Mouse (Mus musculus) bone marrow macrophage, adult 2 months (primary cell): ENCODE results near the gene Twsg1. TPM values are rescaled to one million over a fixed set of nuclear protein-coding genes. Genes with fewer than 3 reads are reported as not detected.
"Not testable (repeated sequence)": the region's sequence is repeated elsewhere in the genome, so short reads cannot be mapped to it uniquely, and the experiment has no call there.

Source experiments
- H3K27ac ChIP-seq: 2 replicates; pipeline ENCODE4 v1.5.1; 2012; ENCODE audit warnings: low read depth, low read length; ENCODE audit not compliant: insufficient read depth
- H3K4me1 ChIP-seq: 2 replicates; pipeline ENCODE4 v1.6.1; 2012; ENCODE audit warnings: low read length; ENCODE audit not compliant: control insufficient read depth, insufficient read depth
- H3K4me3 ChIP-seq: 2 replicates; pipeline ENCODE4 v1.5.1; 2012; ENCODE audit warnings: mild to moderate bottlenecking, low read length, moderate library complexity; ENCODE audit not compliant: insufficient read depth
- CTCF ChIP-seq: IDR thresholded peaks from 2 replicates; pipeline ENCODE4 v1.5.1; 2012; ENCODE audit warnings: low read depth, mild to moderate bottlenecking, low read length, moderate library complexity
- POLR2A ChIP-seq: IDR thresholded peaks from 2 replicates; pipeline ENCODE4 v1.6.1; 2012; ENCODE audit warnings: mild to moderate bottlenecking, low read depth, low read length, borderline replicate concordance
- polyA plus RNA-seq: library from polyadenylated mRNA; stranded (reverse); fragments of >200 nt; gene quantifications from 2 replicates; pipeline ENCODE4 v1.2.4, GENCODE M21; 2012; ENCODE audit not compliant: missing spikeins, insufficient read depth, insufficient read length

Twsg1 gene
- polyA plus RNA-seq, result 15.8 and 16.1 TPM in 2 replicates

DNA sequence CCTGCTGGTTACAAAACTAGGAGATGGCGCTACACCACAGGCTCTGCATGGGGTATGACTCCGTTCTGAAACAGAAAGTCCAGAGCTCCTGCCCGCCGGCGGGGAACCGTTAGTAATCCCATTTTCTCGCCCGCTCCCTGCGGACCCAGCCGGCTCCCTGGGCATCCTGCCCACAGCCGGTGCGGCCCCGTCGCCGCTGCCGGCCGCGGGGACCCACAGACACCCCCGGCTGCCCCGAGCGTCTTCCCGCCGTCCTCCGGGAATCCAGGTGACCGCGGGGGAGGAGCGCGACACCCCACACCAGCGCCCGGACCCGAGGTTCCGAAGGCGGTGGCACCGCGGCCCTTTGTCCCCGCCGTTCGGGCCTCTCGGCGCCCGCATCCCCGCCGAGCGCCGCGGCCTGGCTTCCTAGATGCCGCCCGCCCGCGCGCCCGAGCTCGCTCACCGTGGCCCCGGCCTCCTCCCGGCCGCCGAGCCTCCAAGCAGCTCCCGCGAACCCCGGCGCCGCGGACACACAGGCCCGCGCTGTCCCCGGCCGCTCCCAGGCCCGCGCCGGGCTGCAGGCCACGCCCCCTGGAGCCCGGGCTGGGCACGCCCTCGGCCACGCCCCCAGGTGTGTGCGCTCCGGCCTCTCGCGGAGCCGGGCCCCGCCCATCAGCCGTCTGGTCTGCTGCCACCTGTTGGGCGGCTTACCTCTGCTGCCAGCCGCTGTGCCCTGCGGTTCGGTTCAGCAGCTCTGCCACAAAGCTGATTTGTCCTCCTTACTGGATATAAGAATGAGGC, at the start of gene Twsg1:
Twsg1 (minus strand) TSS at position 605 of the 783 bp plus-strand sequence.
- Histone ChIP-seq H3K4me1 (peaks cover 11% of the 10 kb centered on the region), H3K27ac (no peak within 1 kb of the TSS), H3K4me3 (peak within 1 kb of the TSS; percentile 81)
- TF ChIP-seq POLR2A (no peak), CTCF (peak; percentile 44; the same call in 1 of the 2 replicates)

DNA sequence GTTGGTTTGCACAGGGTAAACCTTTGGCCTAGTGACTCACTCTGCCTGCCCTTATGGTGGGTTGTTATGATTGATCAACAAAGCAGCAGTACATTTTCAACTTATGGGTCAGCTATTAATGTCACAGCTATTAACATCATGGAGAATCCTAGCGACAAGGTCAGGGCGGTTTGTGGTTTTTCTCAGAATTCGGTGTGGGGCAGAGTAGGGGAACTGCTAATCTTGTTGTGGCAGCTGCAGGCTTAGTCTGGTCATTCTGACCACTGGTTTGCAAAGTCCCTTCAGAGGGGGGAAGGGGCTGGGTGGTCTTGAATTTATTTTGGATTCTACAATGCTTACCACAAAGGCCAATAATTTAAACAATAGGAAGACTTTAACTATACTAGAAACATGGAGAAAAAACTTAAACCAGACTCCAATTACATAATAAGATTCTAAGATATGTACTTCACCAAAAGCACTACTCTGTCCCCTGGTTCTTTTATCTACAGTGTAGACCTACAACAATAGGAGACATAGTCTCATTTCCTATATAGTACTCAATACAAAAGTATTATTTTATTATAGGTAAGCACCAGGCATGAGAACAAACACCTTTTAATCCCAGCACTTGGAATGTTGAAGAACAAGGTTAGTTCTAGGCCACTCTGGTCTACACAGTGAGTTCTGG, 37.3 kb upstream of the Twsg1 start:
- TF ChIP-seq POLR2A (no peak), CTCF (no peak)
- H3K4me1 ChIP-seq, result no peaks in the 10 kb centered on the region
- no peak overlapping the region for H3K27ac ChIP-seq
- no peak overlapping the region for H3K4me3 ChIP-seq

- not testable (repeated sequence) for H3K27ac ChIP-seq, H3K4me3 ChIP-seq, H3K4me1 ChIP-seq
These were observed 25.7 kb upstream of the Twsg1 start for GRCm38 (mm10) chr17:65976720-65977119.

DNA sequence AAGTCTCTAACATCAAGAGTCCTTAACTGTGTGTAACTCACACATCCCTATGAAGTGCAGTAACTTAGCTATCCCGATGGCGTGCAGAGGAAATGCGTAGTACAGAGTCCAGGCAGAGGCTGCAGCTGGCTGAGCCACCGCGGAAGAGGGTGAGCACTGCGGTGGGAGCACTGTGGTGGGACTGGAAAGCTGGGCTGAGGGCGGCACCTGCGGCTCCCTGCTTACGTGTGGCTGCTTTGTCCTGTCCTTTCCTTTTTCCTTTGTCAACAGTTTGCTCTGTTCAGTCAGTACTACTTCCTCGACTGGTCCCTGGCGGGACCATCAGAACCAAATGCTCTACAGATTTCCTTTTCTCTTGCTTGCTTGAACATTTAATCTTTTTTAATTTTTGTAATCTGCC, 16.7 kb upstream of the Twsg1 start:
- TF ChIP-seq CTCF (no peak), POLR2A (no peak)
- H3K27ac ChIP-seq, result no peak overlapping the region

GRCm38 (mm10) chr17:65962263-65962662, 11.2 kb upstream of the Twsg1 start:
- Histone ChIP-seq H3K27ac (no peak overlapping the region), H3K4me1 (no peaks in the 10 kb centered on the region), H3K4me3 (no peak overlapping the region)
- TF ChIP-seq POLR2A (no peak), CTCF (no peak)

More for the DNA sequence above, 16.7 kb upstream of the Twsg1 start:
- no peak overlapping the region for H3K4me3 ChIP-seq
- H3K4me1 ChIP-seq, result no peaks in the 10 kb centered on the region; the same call in 1 of the 2 replicates

- Histone ChIP-seq H3K4me3 (no peak overlapping the region), H3K27ac (no peak overlapping the region), H3K4me1 (no peaks in the 10 kb centered on the region)
- no peak for TF ChIP-seq CTCF
- TF ChIP-seq POLR2A, result no peak
These were observed 10.6 kb upstream of the Twsg1 start for GRCm38 (mm10) chr17:65961606-65962136.

DNA sequence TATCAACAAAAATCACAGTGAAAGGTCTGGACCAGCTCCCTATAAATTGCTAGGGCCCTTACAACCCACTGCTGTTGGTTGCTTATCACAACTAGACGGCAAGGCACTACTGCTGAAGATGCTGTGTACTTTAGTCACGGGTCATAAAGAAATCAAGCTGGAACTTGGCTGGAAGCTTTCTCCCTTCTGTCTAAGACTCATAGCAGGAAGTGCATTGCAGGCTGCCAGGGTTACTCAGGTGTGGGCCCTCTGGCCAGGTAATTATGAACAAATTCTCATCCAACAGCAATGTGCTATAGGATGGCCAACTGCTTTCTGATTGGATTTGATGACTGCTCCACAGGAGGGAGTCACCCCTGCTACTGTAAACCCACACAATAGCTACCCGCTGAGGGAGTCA, 8.0 kb upstream of the Twsg1 start:
- Histone ChIP-seq H3K27ac (no peak overlapping the region), H3K4me1 (no peaks in the 10 kb centered on the region), H3K4me3 (no peak overlapping the region)
- no peak for TF ChIP-seq POLR2A
- no peak for TF ChIP-seq CTCF

DNA sequence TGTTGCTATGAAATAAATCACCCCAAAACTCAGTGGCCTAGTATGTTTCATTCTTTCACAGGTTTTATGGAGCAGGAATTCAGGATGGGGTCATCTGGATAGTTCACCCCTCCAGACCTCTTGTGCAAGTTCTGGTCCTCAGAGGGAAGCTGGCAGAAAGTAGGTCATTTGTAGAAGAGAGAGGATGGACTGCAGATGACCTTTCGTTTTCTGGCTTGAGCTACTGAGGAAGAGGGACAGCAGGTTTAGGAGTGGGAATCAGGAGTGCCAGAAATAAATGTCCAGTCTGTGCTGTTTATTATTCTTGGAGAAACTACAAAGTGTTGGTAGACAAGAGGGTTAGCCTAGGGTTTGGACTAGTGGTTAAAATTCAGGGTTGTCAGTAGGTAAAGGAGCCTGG, 7.3 kb upstream of the Twsg1 start:
- Histone ChIP-seq H3K27ac (no peak overlapping the region), H3K4me3 (no peak overlapping the region), H3K4me1 (no peaks in the 10 kb centered on the region)
- no peak for TF ChIP-seq CTCF

DNA sequence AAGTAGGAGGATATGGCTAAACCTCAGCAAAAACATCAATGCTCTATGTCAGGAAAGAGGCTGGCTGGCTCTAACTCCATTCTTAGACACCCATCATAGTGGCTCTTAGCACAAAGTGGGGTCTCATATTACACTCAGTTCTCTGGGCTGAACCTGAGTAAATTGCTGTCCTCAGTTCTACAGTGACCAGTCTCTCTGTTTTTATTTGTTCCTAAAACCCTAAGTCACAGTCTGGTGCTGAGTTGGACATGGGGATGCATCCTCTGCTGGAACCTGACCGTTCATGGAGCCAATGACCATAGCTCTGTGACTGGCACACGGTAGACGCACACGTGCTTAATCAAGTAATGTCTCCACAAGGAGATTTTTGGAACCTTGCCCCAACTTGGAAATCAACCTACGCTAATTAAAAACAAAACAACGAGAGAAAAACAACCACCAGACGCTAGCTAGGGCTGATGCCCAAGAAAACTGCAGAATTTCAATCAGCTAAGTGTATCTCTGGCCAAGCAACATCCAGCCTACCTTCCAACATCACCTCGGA, 6.8 kb upstream of the Twsg1 start:
- H3K27ac ChIP-seq, result no peak overlapping the region
- no peak for TF ChIP-seq POLR2A
- TF ChIP-seq CTCF, result no peak
- H3K4me3 ChIP-seq, result no peak overlapping the region
- H3K4me1 ChIP-seq, result no peaks in the 10 kb centered on the region

DNA sequence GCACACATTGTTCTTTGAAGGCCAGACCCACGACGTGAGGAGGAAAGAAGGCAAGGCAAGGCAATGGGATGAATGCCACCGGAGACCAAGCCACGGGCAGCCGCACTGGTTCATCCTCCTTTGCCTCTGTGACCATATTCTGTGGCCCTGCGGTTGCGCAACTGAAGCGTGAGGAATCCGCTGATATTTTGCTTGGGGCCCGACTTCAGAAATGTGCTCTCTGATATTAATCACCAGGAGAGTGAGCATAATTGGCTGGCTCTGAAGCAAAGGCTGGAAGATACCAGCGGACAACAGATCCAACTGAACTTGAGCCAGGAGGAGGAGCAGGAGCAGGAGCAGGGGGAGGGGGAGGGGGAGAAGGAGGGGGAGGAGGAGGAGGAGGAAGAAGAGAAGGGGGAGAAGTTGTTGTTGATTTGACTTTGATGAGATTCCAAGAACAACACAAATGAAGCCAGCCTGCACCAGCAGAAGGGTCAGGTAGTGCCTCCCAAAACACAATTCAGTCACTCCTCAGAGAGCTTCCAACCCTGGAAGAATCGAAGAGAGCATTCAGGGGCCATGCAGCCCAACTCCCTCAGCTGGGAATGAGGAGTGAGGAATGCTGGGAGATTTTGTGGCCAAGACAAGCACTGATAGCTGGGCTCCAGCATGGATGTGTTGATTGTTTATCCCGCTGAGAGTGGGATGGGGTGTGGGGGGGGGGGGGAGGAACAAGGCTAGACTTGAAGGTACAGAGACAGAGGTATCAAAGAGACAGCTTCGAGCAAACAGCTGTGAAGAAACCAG, 6.2 kb upstream of the Twsg1 start:
- TF ChIP-seq CTCF (no peak), POLR2A (no peak)
- Histone ChIP-seq H3K4me1 (no peaks in the 10 kb centered on the region), H3K4me3 (no peak overlapping the region), H3K27ac (no peak overlapping the region)
